Mouse (Mus musculus): ENCODE measurements around the gene Nxpe2.

- TF ChIP-seq GATA1 (IDR thresholded peaks at IDR 0.05; ENCODE audit: borderline replicate concordance, low read length), result no peak
- no peak for TF ChIP-seq FLI1 (IDR thresholded peaks at IDR 0.05; ENCODE audit: low read length)
Measured at GRCm38 (mm10) chr9:48339563-48339962, 13.7 kb downstream of the Nxpe2 start.
